Mouse (Mus musculus): ENCODE results near the gene Gsdma. TPM values are rescaled to one million over a fixed set of nuclear protein-coding genes. Genes with fewer than 3 reads are reported as not detected.
"Not testable (repeated sequence)": the region's sequence is repeated elsewhere in the genome, so short reads cannot be mapped to it uniquely, and the experiment has no call there.

Gsdma gene
- total and polyA plus RNA-seq, 2 experiments from 2014 or later: not detected

GRCm38 (mm10) chr11:98630646-98631045, 33.5 kb upstream of the Gsdma start:
- Histone ChIP-seq H3K27me3 (ENCODE audit: control insufficient read depth, insufficient read depth, low read length) (no peaks in the 10 kb centered on the region), H3K4me2 (ENCODE audit: low read depth, low read length) (no peak overlapping the region), H3K9me3 (replicated peaks; ENCODE audit: control insufficient read depth, low read length) (no peaks in the 10 kb centered on the region), H3K4me3 (ENCODE audit: low read depth, low read length) (no peak overlapping the region), H3K4me1 (ENCODE audit: control insufficient read depth, insufficient read depth) (no peaks in the 10 kb centered on the region), H3K9ac (replicated peaks; ENCODE audit: low read depth, low read length) (no peak overlapping the region), H3K27ac (ENCODE audit: low read depth) (no peak overlapping the region), H3K36me3 (replicated peaks; ENCODE audit: control insufficient read depth, insufficient read depth, low read length) (no peaks in the 10 kb centered on the region)
- TF ChIP-seq EP300 (IDR thresholded peaks at IDR 0.05; ENCODE audit: low read depth) (no peak), CTCF (IDR thresholded peaks at IDR 0.05; ENCODE audit: low read depth) (no peak)
- 78% methylated on average over 5 of the region's 5 CpGs for WGBS
- ATAC-seq (ENCODE audit: insufficient read depth, low read depth) (no peak), DNase-seq (ENCODE audit: low spot score) (no peak)

GRCm38 (mm10) chr11:98635312-98635970, 28.7 kb upstream of the Gsdma start:
- ATAC-seq (ENCODE audit: insufficient read depth, low read depth) (peak; percentile 66; the same call in 1 of the 2 replicates), DNase-seq (ENCODE audit: low spot score) (peak; percentile 40)
- H3K36me3 ChIP-seq (replicated peaks; ENCODE audit: control insufficient read depth, insufficient read depth, low read length); H3K4me2 ChIP-seq (ENCODE audit: low read depth, low read length); H3K4me3 ChIP-seq (ENCODE audit: low read depth, low read length); H3K9ac ChIP-seq (replicated peaks; ENCODE audit: low read depth, low read length); H3K9me3 ChIP-seq (replicated peaks; ENCODE audit: control insufficient read depth, low read length); H3K4me1 ChIP-seq (ENCODE audit: control insufficient read depth, insufficient read depth); H3K27me3 ChIP-seq (ENCODE audit: control insufficient read depth, insufficient read depth, low read length); H3K27ac ChIP-seq (ENCODE audit: low read depth): not testable (repeated sequence)
- 26% methylated on average over 10 of the region's 10 CpGs for WGBS
- TF ChIP-seq CTCF (IDR thresholded peaks at IDR 0.05; ENCODE audit: low read depth): peak; percentile 40

- TF ChIP-seq EP300 (IDR thresholded peaks at IDR 0.05; ENCODE audit: low read depth) (no peak), CTCF (IDR thresholded peaks at IDR 0.05; ENCODE audit: low read depth) (no peak)
- ATAC-seq (ENCODE audit: insufficient read depth, low read depth) (no peak), DNase-seq (ENCODE audit: low spot score) (no peak)
- no peaks in the 10 kb centered on the region for H3K4me1 ChIP-seq (ENCODE audit: control insufficient read depth, insufficient read depth)
- no peak overlapping the region for H3K4me2 ChIP-seq (ENCODE audit: low read depth, low read length)
- 61% methylated on average over 1 of the region's 1 CpGs for WGBS
- no peaks in the 10 kb centered on the region for H3K36me3 ChIP-seq (replicated peaks; ENCODE audit: control insufficient read depth, insufficient read depth, low read length)
- no peak overlapping the region for H3K27ac ChIP-seq (ENCODE audit: low read depth)
- H3K9me3 ChIP-seq (replicated peaks; ENCODE audit: control insufficient read depth, low read length): no peaks in the 10 kb centered on the region
- H3K4me3 ChIP-seq (ENCODE audit: low read depth, low read length): no peak overlapping the region
- H3K27me3 ChIP-seq (ENCODE audit: control insufficient read depth, insufficient read depth, low read length): 0 out of 2 replicates have a peak, but pooled peaks cover 2% of the 10 kb centered on the region
- no peak overlapping the region for H3K9ac ChIP-seq (replicated peaks; ENCODE audit: low read depth, low read length)
These were observed 26.6 kb upstream of the Gsdma start for GRCm38 (mm10) chr11:98637501-98637900.

- TF ChIP-seq CTCF (IDR thresholded peaks at IDR 0.05; ENCODE audit: low read depth): no peak
- TF ChIP-seq EP300 (IDR thresholded peaks at IDR 0.05; ENCODE audit: low read depth): no peak
These were observed 24.1 kb upstream of the Gsdma start for GRCm38 (mm10) chr11:98640091-98640490.

GRCm38 (mm10) chr11:98644757-98645156, 19.4 kb upstream of the Gsdma start:
- no peaks in the 10 kb centered on the region for H3K36me3 ChIP-seq (replicated peaks; ENCODE audit: control insufficient read depth, insufficient read depth, low read length)
- H3K4me2 ChIP-seq (ENCODE audit: low read depth, low read length): no peak overlapping the region
- 77% methylated on average over 3 of the region's 3 CpGs for WGBS
- 0 out of 2 replicates have a peak, but pooled peaks cover 6% of the 10 kb centered on the region for H3K27me3 ChIP-seq (ENCODE audit: control insufficient read depth, insufficient read depth, low read length)
- H3K4me3 ChIP-seq (ENCODE audit: low read depth, low read length): no peak overlapping the region
- no peaks in the 10 kb centered on the region for H3K9me3 ChIP-seq (replicated peaks; ENCODE audit: control insufficient read depth, low read length)
- no peak overlapping the region for H3K9ac ChIP-seq (replicated peaks; ENCODE audit: low read depth, low read length)
- no peak for ATAC-seq (ENCODE audit: insufficient read depth, low read depth)
- DNase-seq (ENCODE audit: low spot score): no peak
- H3K27ac ChIP-seq (ENCODE audit: low read depth): no peak overlapping the region
- no peaks in the 10 kb centered on the region for H3K4me1 ChIP-seq (ENCODE audit: control insufficient read depth, insufficient read depth)
- TF ChIP-seq CTCF (IDR thresholded peaks at IDR 0.05; ENCODE audit: low read depth) (no peak), EP300 (IDR thresholded peaks at IDR 0.05; ENCODE audit: low read depth) (no peak)

More at GRCm38 (mm10) chr11:98640091-98640490, 24.1 kb upstream of the Gsdma start:
- H3K4me1 ChIP-seq (ENCODE audit: control insufficient read depth, insufficient read depth): no peaks in the 10 kb centered on the region
- no peak overlapping the region for H3K4me3 ChIP-seq (ENCODE audit: low read depth, low read length)
- H3K27me3 ChIP-seq (ENCODE audit: control insufficient read depth, insufficient read depth, low read length): 0 out of 2 replicates have a peak, but pooled peaks cover 2% of the 10 kb centered on the region
- no peak overlapping the region for H3K9ac ChIP-seq (replicated peaks; ENCODE audit: low read depth, low read length)
- no peak for ATAC-seq (ENCODE audit: insufficient read depth, low read depth)
- H3K36me3 ChIP-seq (replicated peaks; ENCODE audit: control insufficient read depth, insufficient read depth, low read length): no peaks in the 10 kb centered on the region
- no peak overlapping the region for H3K4me2 ChIP-seq (ENCODE audit: low read depth, low read length)
- H3K27ac ChIP-seq (ENCODE audit: low read depth): no peak overlapping the region
- 44% methylated on average over 5 of the region's 5 CpGs for WGBS
- DNase-seq (ENCODE audit: low spot score): no peak
- H3K9me3 ChIP-seq (replicated peaks; ENCODE audit: control insufficient read depth, low read length): no peaks in the 10 kb centered on the region

- Histone ChIP-seq H3K9me3 (replicated peaks; ENCODE audit: control insufficient read depth, low read length) (no peaks in the 10 kb centered on the region), H3K27me3 (ENCODE audit: control insufficient read depth, insufficient read depth, low read length) (0 out of 2 replicates have a peak, but pooled peaks cover 6% of the 10 kb centered on the region), H3K4me1 (ENCODE audit: control insufficient read depth, insufficient read depth) (no peaks in the 10 kb centered on the region), H3K27ac (ENCODE audit: low read depth) (no peak overlapping the region), H3K36me3 (replicated peaks; ENCODE audit: control insufficient read depth, insufficient read depth, low read length) (no peaks in the 10 kb centered on the region), H3K4me3 (ENCODE audit: low read depth, low read length) (no peak overlapping the region), H3K9ac (replicated peaks; ENCODE audit: low read depth, low read length) (no peak overlapping the region), H3K4me2 (ENCODE audit: low read depth, low read length) (no peak overlapping the region)
- no peak for ATAC-seq (ENCODE audit: insufficient read depth, low read depth)
- 72% methylated on average over 2 of the region's 2 CpGs for WGBS
- TF ChIP-seq EP300 (IDR thresholded peaks at IDR 0.05; ENCODE audit: low read depth) (no peak), CTCF (IDR thresholded peaks at IDR 0.05; ENCODE audit: low read depth) (no peak)
- DNase-seq (ENCODE audit: low spot score): no peak
These were observed 18.2 kb upstream of the Gsdma start for GRCm38 (mm10) chr11:98645946-98646345.

All from heart, postnatal 0 days (tissue).